Mouse (Mus musculus) CH12.LX (cell line): ENCODE measurements at regions not wholly inside any gene's neighbourhood (a gene's known extent, or its start where the extent isn't known, plus 50 kb on each side); places are given as distances from the start of the nearest gene placed in this dataset.

ENCODE experiments used
- DNase-seq: peaks from one replicate; pipeline ENCODE4 v3.0.0-alpha.2; 2013; ENCODE audit errors: extremely low read depth
- H3K27ac ChIP-seq: 2 replicates; pipeline ENCODE4 v1.5.1; 2012; ENCODE audit warnings: low read depth, mild to moderate bottlenecking, control low read depth, moderate library complexity; ENCODE audit not compliant: insufficient read depth
- H3K27me3 ChIP-seq: replicated peaks from 2 replicates; pipeline ENCODE3; 2012; ENCODE audit warnings: inconsistent platforms
- H3K36me3 ChIP-seq, 2 experiments: replicated peaks in 1 of 2; 2 replicates each; pipeline versions ENCODE3 to v1.6.1; 2012; ENCODE audit warnings: inconsistent platforms in 1 of 2, low read length in 1 of 2, mild to moderate bottlenecking in 1 of 2, mixed read lengths in 1 of 2, moderate library complexity in 1 of 2; ENCODE audit not compliant: control insufficient read depth in 1 of 2, insufficient read depth in 1 of 2
- H3K4me1 ChIP-seq, 2 experiments: 2 replicates each; pipeline ENCODE4 v1.6.1; 2012; ENCODE audit warnings: inconsistent platforms in 1 of 2, moderate library complexity in 1 of 2; ENCODE audit not compliant: insufficient read depth in 2 of 2, control insufficient read depth in 1 of 2
- H3K4me2 ChIP-seq: 2 replicates; pipeline ENCODE4 v1.6.1; 2012; ENCODE audit warnings: low read depth, mild to moderate bottlenecking, control low read depth; ENCODE audit not compliant: poor library complexity, insufficient read depth, severe bottlenecking
- H3K4me3 ChIP-seq, 3 experiments: fragments of 150-350 bp in 1 of 3; sonication (generic) in 1 of 3; replicated peaks in 1 of 3; 2 replicates each; pipeline versions ENCODE3 to v1.5.1; 2011 to 2012; ENCODE audit warnings: low read depth in 2 of 3, low read length in 2 of 3, mild to moderate bottlenecking in 2 of 3, moderate library complexity in 2 of 3, control low read depth in 1 of 3, improper control_type of control experiment in 1 of 3, inconsistent platforms in 1 of 3, mixed read lengths in 1 of 3; ENCODE audit not compliant: poor library complexity in 1 of 3
- H3K79me2 ChIP-seq: replicated peaks from 2 replicates; pipeline ENCODE4 v1.6.1; 2012; ENCODE audit warnings: mild to moderate bottlenecking, moderate library complexity; ENCODE audit not compliant: control insufficient read depth, poor library complexity, insufficient read depth, severe bottlenecking; ENCODE audit errors: extremely low read depth
- H3K9ac ChIP-seq: 2 replicates; pipeline ENCODE4 v1.6.1; 2012; ENCODE audit warnings: low read depth, mild to moderate bottlenecking, control low read depth, moderate library complexity; ENCODE audit not compliant: insufficient read depth
- H3K9me3 ChIP-seq: replicated peaks from 2 replicates; pipeline ENCODE3; 2012; ENCODE audit warnings: low read length, inconsistent platforms, mixed read lengths
- CHD1 ChIP-seq: IDR thresholded peaks from 2 replicates; pipeline ENCODE4 v1.6.1; 2012; ENCODE audit warnings: low read depth, low read length, improper control_type of control experiment, inconsistent platforms
- CHD2 ChIP-seq: IDR thresholded peaks from 2 replicates; pipeline ENCODE4 v1.6.1; 2011; ENCODE audit warnings: low read length, improper control_type of control experiment
- CTCF ChIP-seq, 2 experiments: IDR thresholded peaks in 1 of 2; conservative IDR thresholded peaks in 1 of 2; 2 replicates each; pipeline ENCODE4 v1.5.1; 2011 to 2012; ENCODE audit warnings: low read depth in 2 of 2, low read length in 2 of 2, improper control_type of control experiment in 1 of 2, inconsistent platforms in 1 of 2, mild to moderate bottlenecking in 1 of 2, moderate library complexity in 1 of 2
- E2F4 ChIP-seq: IDR thresholded peaks from 2 replicates; pipeline ENCODE4 v1.6.1; 2011; ENCODE audit warnings: low read depth, low read length, improper control_type of control experiment; ENCODE audit not compliant: insufficient replicate concordance
- ELF1 ChIP-seq: IDR thresholded peaks from 2 replicates; pipeline ENCODE4 v1.6.1; 2014; ENCODE audit warnings: low read depth, mild to moderate bottlenecking, inconsistent platforms, low read length, improper control_type of control experiment
- GABPA ChIP-seq: IDR thresholded peaks from 2 replicates; pipeline ENCODE4 v1.6.1; 2012; ENCODE audit warnings: low read depth, low read length, improper control_type of control experiment, inconsistent platforms; ENCODE audit not compliant: insufficient replicate concordance
- HCFC1 ChIP-seq: IDR thresholded peaks from 2 replicates; pipeline ENCODE4 v1.6.1; 2012; ENCODE audit warnings: low read depth, mild to moderate bottlenecking, inconsistent platforms, low read length, improper control_type of control experiment
- IRF4 ChIP-seq: IDR thresholded peaks from 2 replicates; pipeline ENCODE4 v1.6.1; 2014; ENCODE audit warnings: low read depth, mild to moderate bottlenecking, inconsistent platforms, low read length, improper control_type of control experiment
- JUND ChIP-seq: conservative IDR thresholded peaks from 2 replicates; pipeline ENCODE4 v1.6.1; 2011; ENCODE audit warnings: low read depth, low read length, improper control_type of control experiment
- KAT2A ChIP-seq: IDR thresholded peaks from 2 replicates; pipeline ENCODE4 v1.6.1; 2012; ENCODE audit warnings: low read length, improper control_type of control experiment, inconsistent platforms; ENCODE audit not compliant: insufficient replicate concordance
- MAFK ChIP-seq: IDR thresholded peaks from 2 replicates; pipeline ENCODE4 v1.6.1; 2011; ENCODE audit warnings: low read length, improper control_type of control experiment; ENCODE audit not compliant: insufficient replicate concordance
- MAX ChIP-seq: IDR thresholded peaks from 2 replicates; pipeline ENCODE4 v1.6.1; 2011; ENCODE audit warnings: low read length, improper control_type of control experiment
- MAZ ChIP-seq: IDR thresholded peaks from 2 replicates; pipeline ENCODE4 v1.6.1; 2012; ENCODE audit warnings: low read depth, mild to moderate bottlenecking, inconsistent platforms, low read length, improper control_type of control experiment, moderate library complexity
- MEF2A ChIP-seq: IDR thresholded peaks from 2 replicates; pipeline ENCODE4 v1.6.1; 2014; ENCODE audit warnings: low read depth, mild to moderate bottlenecking, inconsistent platforms, low read length, improper control_type of control experiment, borderline replicate concordance
- MXI1 ChIP-seq: IDR thresholded peaks from 2 replicates; pipeline ENCODE4 v1.6.1; 2011; ENCODE audit warnings: mild to moderate bottlenecking, low read depth, low read length, improper control_type of control experiment
- MYC ChIP-seq: IDR thresholded peaks from 2 replicates; pipeline ENCODE4 v1.6.1; 2011; ENCODE audit warnings: low read depth, mild to moderate bottlenecking, improper control_type of control experiment, low read length
- NELFE ChIP-seq: IDR thresholded peaks from 2 replicates; pipeline ENCODE4 v1.6.1; 2011; ENCODE audit warnings: low read depth, low read length, improper control_type of control experiment
- NRF1 ChIP-seq: IDR thresholded peaks from 2 replicates; pipeline ENCODE4 v1.6.1; 2014; ENCODE audit warnings: low read depth, mild to moderate bottlenecking, inconsistent platforms, low read length, improper control_type of control experiment, moderate library complexity
- POLR2AphosphoS2 ChIP-seq: IDR thresholded peaks from 2 replicates; pipeline ENCODE4 v1.6.1; 2011; ENCODE audit warnings: low read depth, low read length, improper control_type of control experiment
- RAD21 ChIP-seq: IDR thresholded peaks from 2 replicates; pipeline ENCODE4 v1.6.1; 2011; ENCODE audit warnings: low read depth, mild to moderate bottlenecking, low read length, improper control_type of control experiment, moderate library complexity
- SIN3A ChIP-seq: IDR thresholded peaks from 2 replicates; pipeline ENCODE4 v1.6.1; 2012; ENCODE audit warnings: low read length, improper control_type of control experiment, inconsistent platforms
- SMC3 ChIP-seq: IDR thresholded peaks from 2 replicates; pipeline ENCODE4 v1.6.1; 2011; ENCODE audit warnings: low read depth, low read length, improper control_type of control experiment
- TCF12 ChIP-seq: IDR thresholded peaks from 2 replicates; pipeline ENCODE4 v1.6.1; 2014; ENCODE audit warnings: low read depth, mild to moderate bottlenecking, inconsistent platforms, low read length, improper control_type of control experiment
- UBTF ChIP-seq: IDR thresholded peaks from 2 replicates; pipeline ENCODE4 v1.6.1; 2012; ENCODE audit warnings: low read depth, mild to moderate bottlenecking, inconsistent platforms, low read length, improper control_type of control experiment, moderate library complexity
- USF1 ChIP-seq: IDR thresholded peaks from 2 replicates; pipeline ENCODE4 v1.6.1; 2014; ENCODE audit warnings: low read depth, mild to moderate bottlenecking, inconsistent platforms, low read length, improper control_type of control experiment
- USF2 ChIP-seq: conservative IDR thresholded peaks from 2 replicates; pipeline ENCODE4 v1.6.1; 2011; ENCODE audit warnings: low read depth, low read length, improper control_type of control experiment
- ZC3H11A ChIP-seq: IDR thresholded peaks from 2 replicates; pipeline ENCODE4 v1.6.1; 2012; ENCODE audit warnings: low read depth, mild to moderate bottlenecking, inconsistent platforms, low read length, improper control_type of control experiment
- ZKSCAN1 ChIP-seq: IDR thresholded peaks from 2 replicates; pipeline ENCODE4 v1.6.1; 2012; ENCODE audit warnings: low read depth, inconsistent platforms, low read length, improper control_type of control experiment, borderline replicate concordance
- ZMIZ1 ChIP-seq: IDR thresholded peaks from 2 replicates; pipeline ENCODE4 v1.6.1; 2012; ENCODE audit warnings: low read depth, mild to moderate bottlenecking, inconsistent platforms, low read length, improper control_type of control experiment
- ZNF384 ChIP-seq: IDR thresholded peaks from 2 replicates; pipeline ENCODE4 v1.6.1; 2012; ENCODE audit warnings: low read depth, low read length, improper control_type of control experiment, inconsistent platforms
- dilution Hi-C: fragments of 300-500 bp; cut with MboI; formaldehyde crosslinking; loops from 2 replicates; pipeline ENCODE4 v1.14.3; 2020; ENCODE audit warnings: low sequenced_read_pairs; ENCODE audit not compliant: extremely low pct_unique_long_range_greater_than_20kb, extremely low pct_ligation_motif_present
- in situ Hi-C: fragments of 300-500 bp; cut with MboI; formaldehyde crosslinking; loops from 3 replicates; pipeline ENCODE4 v1.14.3; 2019; ENCODE audit warnings: low sequenced_read_pairs, low pct_ligation_motif_present, low pct_unique_long_range_greater_than_20kb, mixed read lengths

DNA sequence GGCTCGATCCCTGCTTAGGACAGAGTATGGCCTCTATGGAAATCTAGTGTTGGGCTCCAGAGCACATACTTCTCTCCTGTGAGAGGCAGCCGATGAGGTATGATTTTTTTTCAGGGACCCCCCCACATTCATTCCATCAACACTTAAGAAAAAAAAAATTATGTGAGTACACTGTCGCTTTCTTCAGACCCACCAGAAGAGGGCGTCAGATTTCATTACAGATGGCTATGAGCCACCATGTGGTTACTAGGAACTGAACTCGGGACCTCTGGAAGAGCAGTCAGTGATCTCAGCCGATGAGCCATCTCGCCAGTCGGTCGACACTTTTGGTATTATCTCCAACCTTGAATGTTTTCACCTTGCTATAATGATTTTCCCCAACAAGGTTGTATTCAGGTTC lies 145.4 kb upstream of the Plxnc1 start:
- H3K36me3 ChIP-seq: no peaks in the 10 kb centered on the region
- H3K4me1 ChIP-seq: peaks cover 9 to 22% of the 10 kb centered on the region in 2 experiments
- DNase-seq: no peak
- H3K9ac ChIP-seq: no peak overlapping the region
- no peaks in the 10 kb centered on the region for H3K79me2 ChIP-seq
- H3K4me2 ChIP-seq: no peak overlapping the region
- no peaks in the 10 kb centered on the region for H3K27me3 ChIP-seq
- no peak overlapping the region for H3K4me3 ChIP-seq
- dilution Hi-C loops: no loop called here
- H3K27ac ChIP-seq: no peak overlapping the region
- peak; percentile 29 for TF ChIP-seq RAD21
- peak; percentile 54 for TF ChIP-seq SMC3
- peak; percentile 63 for TF ChIP-seq ZNF384
- TF ChIP-seq NRF1: no peak
- no peak for TF ChIP-seq UBTF
- peak; percentile 14 to 59; a peak in 2 of 4 replicates for TF ChIP-seq CTCF (conservative IDR thresholded peaks at IDR 0.05 in 1 of 2, IDR thresholded peaks at IDR 0.05 in 1 of 2; ENCODE audit: low read depth in 2 of 2, low read length in 2 of 2)
- no peak for TF ChIP-seq ZKSCAN1
- TF ChIP-seq, all 38 proteins: peak for 4
- in situ Hi-C loops: loop anchor here (5.0 to 25.0 kb wide), 5 partner anchors 98 to 797 kb away; no protein-coding TSS in a partner anchor
- no peaks in the 10 kb centered on the region for H3K9me3 ChIP-seq

GRCm38 (mm10) chr10:95087864-95088570 lies 143.4 kb upstream of the Plxnc1 start:
- Histone ChIP-seq H3K27me3 (no peaks in the 10 kb centered on the region), H3K4me3 (no peak overlapping the region), H3K4me2 (0 out of 2 replicates have a peak overlapping the region, but pooled peaks have one; percentile 8), H3K27ac (no peak overlapping the region), H3K4me1 (peaks cover 9 to 23% of the 10 kb centered on the region in 2 experiments), H3K36me3 (no peaks in the 10 kb centered on the region), H3K9me3 (no peaks in the 10 kb centered on the region), H3K79me2 (no peaks in the 10 kb centered on the region), H3K9ac (no peak overlapping the region)
- DNase-seq: peak; percentile 40
- dilution Hi-C loops (no loop called here), in situ Hi-C loops (loop anchor here (25.0 kb wide), 1 partner anchor 799 kb away; no protein-coding TSS in a partner anchor)
- TF ChIP-seq JUND (no peak), MAFK (no peak), ZKSCAN1 (no peak), POLR2AphosphoS2 (no peak), TCF12 (no peak), MAZ (no peak), HCFC1 (no peak), ELF1 (no peak), CHD1 (no peak), CHD2 (no peak), GABPA (no peak), USF1 (no peak), CTCF (conservative IDR thresholded peaks at IDR 0.05 in 1 of 2, IDR thresholded peaks at IDR 0.05 in 1 of 2; ENCODE audit: low read depth in 2 of 2, low read length in 2 of 2) (peak in 1 of 2 experiments; percentile 80; a peak in 2 of 4 replicates), E2F4 (no peak), MEF2A (peak; percentile 11; the same call in 1 of the 2 replicates), SMC3 (peak; percentile 89), NELFE (no peak), USF2 (no peak), KAT2A (no peak), IRF4 (no peak), ZC3H11A (peak; percentile 70), MXI1 (no peak), RAD21 (peak; percentile 90), MAX (no peak), ZNF384 (no peak), ZMIZ1 (no peak), SIN3A (0 out of 2 replicates have a peak, but pooled peaks have one; percentile 33), MYC (no peak), UBTF (no peak)
